Mouse (Mus musculus) mouse embryonic stem cell (cell line): ENCODE results near the gene Phf3.
"Not testable (repeated sequence)": the region's sequence is repeated elsewhere in the genome, so short reads cannot be mapped to it uniquely, and the experiment has no call there.

Experiments
- in situ Hi-C, 2 experiments: fragments of 300-500 bp; cut with MboI; formaldehyde crosslinking; loops; 1 replicate in 1 of 2; 3 replicates in 1 of 2; pipeline ENCODE4 v1.14.3; 2019 to 2020; ENCODE audit warnings: low sequenced_read_pairs in 2 of 2, low pct_unique_long_range_greater_than_20kb in 1 of 2, mixed read lengths in 1 of 2; ENCODE audit not compliant: unreplicated experiment in 1 of 2

Gene Phf3

GRCm38 (mm10) chr1:30783741-30784140 lies 90.0 kb downstream of the Phf3 start:
- in situ Hi-C loops = loop anchor here (10.0 to 25.0 kb wide), 2 partner anchors 151 to 379 kb away; no protein-coding TSS in a partner anchor

GRCm38 (mm10) chr1:30780293-30780692 lies 93.4 kb downstream of the Phf3 start:
- in situ Hi-C loops = loop anchor here (10.0 to 25.0 kb wide), 2 partner anchors 155 to 382 kb away; no protein-coding TSS in a partner anchor

GRCm38 (mm10) chr1:30779562-30779961 lies 94.2 kb downstream of the Phf3 start:
- in situ Hi-C loops = loop anchor here in 1 of 2 experiments (25.0 kb wide), 1 partner anchor 383 kb away; no protein-coding TSS in a partner anchor

GRCm38 (mm10) chr1:30778374-30779005 lies 95.2 kb downstream of the Phf3 start:
- in situ Hi-C loops = loop anchor here in 1 of 2 experiments (25.0 kb wide), 1 partner anchor 384 kb away; no protein-coding TSS in a partner anchor

- in situ Hi-C loops = loop anchor here in 1 of 2 experiments (25.0 kb wide), 1 partner anchor 386 kb away; no protein-coding TSS in a partner anchor
Observed at GRCm38 (mm10) chr1:30776196-30776595, 97.5 kb downstream of the Phf3 start.

- in situ Hi-C loops = no loop called here
Observed at GRCm38 (mm10) chr1:30773662-30774061, 100.1 kb downstream of the Phf3 start.

GRCm38 (mm10) chr1:30772851-30773250 lies 100.9 kb downstream of the Phf3 start:
- in situ Hi-C loops = no loop called here

GRCm38 (mm10) chr1:30771772-30772171 lies 101.9 kb downstream of the Phf3 start:
- in situ Hi-C loops = no loop called here

GRCm38 (mm10) chr1:30770599-30770998 lies 103.1 kb downstream of the Phf3 start:
- in situ Hi-C loops = not testable (repeated sequence)

- in situ Hi-C loops = no loop called here
Observed at GRCm38 (mm10) chr1:30756794-30757193, 116.9 kb downstream of the Phf3 start.

- in situ Hi-C loops = no loop called here
Observed at GRCm38 (mm10) chr1:30755453-30756224, 118.1 kb downstream of the Phf3 start.
